ENCODE assay signal across 23 mouse cellular contexts in genomic region chrX:38362016-38362415, GRCm38 (mm10). TPM values are rescaled to one million over a fixed set of nuclear protein-coding genes. Genes with fewer than 3 reads are reported as not detected.
"Had no signal": no experiment of that assay in that cellular context is flagged by ENCODE, and none has a peak within 500 bp of the region (broad histone marks: within the 10 kb centered on the region; RNA-seq: fewer than 3 reads in every experiment).

No protein-coding gene starts in this region.

- H3K9ac ChIP-seq: liver, embryonic 14.5 days; lung, embryonic 15.5 days; midbrain, embryonic 13.5 days; neural tube, embryonic 13.5 days; stomach, embryonic 15.5 days had no signal

- H3K4me1 ChIP-seq: lung, embryonic 15.5 days; megakaryocyte, embryonic 14.5 days; midbrain, embryonic 10.5 days; midbrain, embryonic 13.5 days; neural tube, embryonic 13.5 days; stomach, embryonic 15.5 days had no signal

- H3K9me3 ChIP-seq: lung, embryonic 15.5 days; megakaryocyte, embryonic 14.5 days; midbrain, embryonic 10.5 days; midbrain, embryonic 13.5 days; neural tube, embryonic 13.5 days; stomach, embryonic 15.5 days had no signal

- ATAC-seq: hindbrain, postnatal 0 days; inflammation-experienced regulatory T-cells, adult 6 months; intestine, embryonic 16.5 days; midbrain, embryonic 13.5 days; midbrain, embryonic 16.5 days had no signal

- H3K27me3 ChIP-seq: lung, embryonic 15.5 days; megakaryocyte, embryonic 14.5 days; midbrain, embryonic 13.5 days; neural tube, embryonic 13.5 days; stomach, embryonic 15.5 days had no signal

- H3K36me3 ChIP-seq: lung, embryonic 15.5 days; midbrain, embryonic 10.5 days; midbrain, embryonic 13.5 days; neural tube, embryonic 13.5 days; stomach, embryonic 15.5 days had no signal

- H3K27ac ChIP-seq: hindbrain, postnatal 0 days; left cerebral cortex, adult 2 months; liver, embryonic 14.5 days; lung, embryonic 15.5 days; midbrain, embryonic 10.5 days; midbrain, embryonic 13.5 days; neural tube, embryonic 13.5 days; stomach, embryonic 15.5 days had no signal

- H3K4me2 ChIP-seq: liver, embryonic 11.5 days; lung, embryonic 15.5 days; midbrain, embryonic 13.5 days; neural tube, embryonic 13.5 days; stomach, embryonic 15.5 days had no signal

- DNase-seq: layer of hippocampus, postnatal 36 days; lung, adult 18-20 months; lung, postnatal 10 days; lung, postnatal 36 days; retina, postnatal 1 day; right cerebral cortex, postnatal 25 days; spleen, adult 18-20 months; thymus, postnatal 25 days had no signal

- H3K4me3 ChIP-seq: left cerebral cortex, adult 2 months; lung, embryonic 15.5 days; megakaryocyte, embryonic 14.5 days; midbrain, embryonic 10.5 days; midbrain, embryonic 13.5 days; myocyte; neural tube, embryonic 13.5 days; stomach, embryonic 15.5 days had no signal

RNA-seq across cellular contexts. Expression of gene Atp1b4, which starts 46.0 kb away (rescaled TPM):
- polyA plus RNA-seq: hindbrain, postnatal 0 days; inflammation-experienced regulatory T-cells, adult 6 months; limb, embryonic 11.5 days; liver, embryonic 11.5 days; liver, embryonic 14.5 days; midbrain, embryonic 10.5 days; midbrain, embryonic 13.5 days; midbrain, embryonic 16.5 days; myocyte had no signal
